Mouse (Mus musculus): ENCODE measurements around the gene Miox.

- TF ChIP-seq POLR2A (IDR thresholded peaks at IDR 0.05; ENCODE audit: insufficient read length, low read depth) (no peak), MAX (IDR thresholded peaks at IDR 0.05; ENCODE audit: low read depth) (no peak)
Measured at GRCm38 (mm10) chr15:89365141-89365551, 30.9 kb downstream of the Miox start.
